Mouse (Mus musculus): ENCODE measurements around the gene Cux2. TPM values are rescaled to one million over a fixed set of nuclear protein-coding genes. Genes with fewer than 3 reads are reported as not detected.
A peak's percentile ranks its signal among the peaks of the same experiment; 100 is the strongest.

The Cux2 gene
- polyA plus RNA-seq, 1 experiment from 2014 or later = 3.0 TPM

GRCm38 (mm10) chr5:121867963-121868362, 181.9 kb downstream of the Cux2 start:
- Histone ChIP-seq H3K4me2 (ENCODE audit: low read depth, low read length) (no peak overlapping the region), H3K9ac (ENCODE audit: low read depth, low read length) (no peak overlapping the region), H3K4me1 (ENCODE audit: control insufficient read depth, insufficient read depth, low read length) (no peaks in the 10 kb centered on the region), H3K9me3 (ENCODE audit: control insufficient read depth, low read length) (no peaks in the 10 kb centered on the region), H3K27me3 (replicated peaks; ENCODE audit: control insufficient read depth, insufficient read depth, low read length) (no peaks in the 10 kb centered on the region), H3K27ac (replicated peaks; ENCODE audit: low read depth, low read length) (no peak overlapping the region), H3K4me3 (ENCODE audit: low read depth, low read length) (no peak overlapping the region), H3K36me3 (ENCODE audit: control insufficient read depth, insufficient read depth, low read length) (no peaks in the 10 kb centered on the region)
- ATAC-seq (ENCODE audit: low read depth) = no peak
- 58% methylated on average over 5 of the region's 5 CpGs for WGBS
- peak; percentile 56 for DNase-seq (ENCODE audit: low spot score)

- 21% methylated on average over 2 of the region's 11 CpGs for WGBS
- Histone ChIP-seq H3K4me1 (ENCODE audit: control insufficient read depth, insufficient read depth, low read length) (no peaks in the 10 kb centered on the region), H3K9me3 (ENCODE audit: control insufficient read depth, low read length) (peaks cover 7% of the 10 kb centered on the region; the same call in 1 of the 2 replicates), H3K27me3 (replicated peaks; ENCODE audit: control insufficient read depth, insufficient read depth, low read length) (no peaks in the 10 kb centered on the region), H3K36me3 (ENCODE audit: control insufficient read depth, insufficient read depth, low read length) (0 out of 2 replicates have a peak, but pooled peaks cover 11% of the 10 kb centered on the region), H3K4me2 (ENCODE audit: low read depth, low read length) (peak overlapping the region; percentile 40), H3K9ac (ENCODE audit: low read depth, low read length) (peak overlapping the region; percentile 42; the same call in 1 of the 2 replicates), H3K4me3 (ENCODE audit: low read depth, low read length) (no peak overlapping the region), H3K27ac (replicated peaks; ENCODE audit: low read depth, low read length) (no peak overlapping the region)
- no peak for DNase-seq (ENCODE audit: low spot score)
- no peak for ATAC-seq (ENCODE audit: low read depth)
Measured at GRCm38 (mm10) chr5:121864330-121864729, 185.6 kb downstream of the Cux2 start.

GRCm38 (mm10) chr5:121861964-121862363, 187.9 kb downstream of the Cux2 start:
- 0 out of 2 replicates have a peak, but pooled peaks cover 11% of the 10 kb centered on the region for H3K36me3 ChIP-seq (ENCODE audit: control insufficient read depth, insufficient read depth, low read length)
- H3K4me2 ChIP-seq (ENCODE audit: low read depth, low read length) = no peak overlapping the region
- WGBS = 39% methylated on average over 5 of the region's 5 CpGs
- DNase-seq (ENCODE audit: low spot score) (no peak), ATAC-seq (ENCODE audit: low read depth) (no peak)
- H3K9me3 ChIP-seq (ENCODE audit: control insufficient read depth, low read length) = peaks cover 7% of the 10 kb centered on the region; the same call in 1 of the 2 replicates
- H3K9ac ChIP-seq (ENCODE audit: low read depth, low read length) = no peak overlapping the region
- no peaks in the 10 kb centered on the region for H3K27me3 ChIP-seq (replicated peaks; ENCODE audit: control insufficient read depth, insufficient read depth, low read length)
- no peak overlapping the region for H3K27ac ChIP-seq (replicated peaks; ENCODE audit: low read depth, low read length)
- H3K4me3 ChIP-seq (ENCODE audit: low read depth, low read length) = no peak overlapping the region
- no peaks in the 10 kb centered on the region for H3K4me1 ChIP-seq (ENCODE audit: control insufficient read depth, insufficient read depth, low read length)

GRCm38 (mm10) chr5:121858427-121858826, 191.5 kb downstream of the Cux2 start:
- WGBS = 88% methylated on average over 12 of the region's 12 CpGs
- DNase-seq (ENCODE audit: low spot score) (no peak), ATAC-seq (ENCODE audit: low read depth) (no peak)
- Histone ChIP-seq H3K27ac (replicated peaks; ENCODE audit: low read depth, low read length) (no peak overlapping the region), H3K9me3 (ENCODE audit: control insufficient read depth, low read length) (peaks cover 7% of the 10 kb centered on the region; the same call in 1 of the 2 replicates), H3K27me3 (replicated peaks; ENCODE audit: control insufficient read depth, insufficient read depth, low read length) (no peaks in the 10 kb centered on the region), H3K4me3 (ENCODE audit: low read depth, low read length) (no peak overlapping the region), H3K4me2 (ENCODE audit: low read depth, low read length) (no peak overlapping the region), H3K4me1 (ENCODE audit: control insufficient read depth, insufficient read depth, low read length) (no peaks in the 10 kb centered on the region), H3K36me3 (ENCODE audit: control insufficient read depth, insufficient read depth, low read length) (peaks cover 26% of the 10 kb centered on the region), H3K9ac (ENCODE audit: low read depth, low read length) (no peak overlapping the region)

GRCm38 (mm10) chr5:121856740-121857139, 193.2 kb downstream of the Cux2 start:
- Histone ChIP-seq H3K36me3 (ENCODE audit: control insufficient read depth, insufficient read depth, low read length) (peaks cover 43% of the 10 kb centered on the region), H3K4me1 (ENCODE audit: control insufficient read depth, insufficient read depth, low read length) (no peaks in the 10 kb centered on the region), H3K27me3 (replicated peaks; ENCODE audit: control insufficient read depth, insufficient read depth, low read length) (no peaks in the 10 kb centered on the region), H3K9ac (ENCODE audit: low read depth, low read length) (no peak overlapping the region), H3K27ac (replicated peaks; ENCODE audit: low read depth, low read length) (no peak overlapping the region), H3K4me2 (ENCODE audit: low read depth, low read length) (no peak overlapping the region), H3K4me3 (ENCODE audit: low read depth, low read length) (no peak overlapping the region), H3K9me3 (ENCODE audit: control insufficient read depth, low read length) (peaks cover 7% of the 10 kb centered on the region; the same call in 1 of the 2 replicates)
- DNase-seq (ENCODE audit: low spot score) = no peak
- WGBS = 86% methylated on average over 11 of the region's 11 CpGs
- no peak for ATAC-seq (ENCODE audit: low read depth)

- H3K36me3 ChIP-seq (ENCODE audit: control insufficient read depth, insufficient read depth, low read length) = peaks cover 40% of the 10 kb centered on the region
- H3K27me3 ChIP-seq (replicated peaks; ENCODE audit: control insufficient read depth, insufficient read depth, low read length) = no peaks in the 10 kb centered on the region
- WGBS = 73% methylated on average over 10 of the region's 10 CpGs
- no peak overlapping the region for H3K27ac ChIP-seq (replicated peaks; ENCODE audit: low read depth, low read length)
- no peak overlapping the region for H3K4me3 ChIP-seq (ENCODE audit: low read depth, low read length)
- H3K4me1 ChIP-seq (ENCODE audit: control insufficient read depth, insufficient read depth, low read length) = peaks cover 11% of the 10 kb centered on the region
- H3K9ac ChIP-seq (ENCODE audit: low read depth, low read length) = no peak overlapping the region
- DNase-seq (ENCODE audit: low spot score) = no peak
- no peak overlapping the region for H3K4me2 ChIP-seq (ENCODE audit: low read depth, low read length)
- H3K9me3 ChIP-seq (ENCODE audit: control insufficient read depth, low read length) = no peaks in the 10 kb centered on the region
- ATAC-seq (ENCODE audit: low read depth) = no peak
Measured at GRCm38 (mm10) chr5:121854768-121855167, 195.1 kb downstream of the Cux2 start.

GRCm38 (mm10) chr5:121853368-121854051, 196.4 kb downstream of the Cux2 start:
- 85% methylated on average over 9 of the region's 9 CpGs for WGBS
- no peak for ATAC-seq (ENCODE audit: low read depth)
- H3K36me3 ChIP-seq (ENCODE audit: control insufficient read depth, insufficient read depth, low read length) = peaks cover 40% of the 10 kb centered on the region
- H3K4me3 ChIP-seq (ENCODE audit: low read depth, low read length) = no peak overlapping the region
- H3K9me3 ChIP-seq (ENCODE audit: control insufficient read depth, low read length) = no peaks in the 10 kb centered on the region
- no peak overlapping the region for H3K9ac ChIP-seq (ENCODE audit: low read depth, low read length)
- no peak for DNase-seq (ENCODE audit: low spot score)
- peaks cover 16% of the 10 kb centered on the region for H3K4me1 ChIP-seq (ENCODE audit: control insufficient read depth, insufficient read depth, low read length)
- no peak overlapping the region for H3K4me2 ChIP-seq (ENCODE audit: low read depth, low read length)
- H3K27ac ChIP-seq (replicated peaks; ENCODE audit: low read depth, low read length) = no peak overlapping the region
- H3K27me3 ChIP-seq (replicated peaks; ENCODE audit: control insufficient read depth, insufficient read depth, low read length) = no peaks in the 10 kb centered on the region

GRCm38 (mm10) chr5:121849478-121850349, 200.2 kb downstream of the Cux2 start:
- ATAC-seq (ENCODE audit: low read depth) = no peak
- no peaks in the 10 kb centered on the region for H3K9me3 ChIP-seq (ENCODE audit: control insufficient read depth, low read length)
- whole genome bisulfite sequencing = 36% methylated on average over 19 of the region's 20 CpGs

More at GRCm38 (mm10) chr5:121849478-121850349, 200.2 kb downstream of the Cux2 start:
- peaks cover 16% of the 10 kb centered on the region for H3K4me1 ChIP-seq (ENCODE audit: control insufficient read depth, insufficient read depth, low read length)
- peaks cover 37% of the 10 kb centered on the region for H3K36me3 ChIP-seq (ENCODE audit: control insufficient read depth, insufficient read depth, low read length)
- DNase-seq (ENCODE audit: low spot score) = no peak
- H3K4me2 ChIP-seq (ENCODE audit: low read depth, low read length) = peak overlapping the region; percentile 77
- H3K27me3 ChIP-seq (replicated peaks; ENCODE audit: control insufficient read depth, insufficient read depth, low read length) = no peaks in the 10 kb centered on the region
- no peak overlapping the region for H3K27ac ChIP-seq (replicated peaks; ENCODE audit: low read depth, low read length)
- H3K9ac ChIP-seq (ENCODE audit: low read depth, low read length) = peak overlapping the region; percentile 88
- H3K4me3 ChIP-seq (ENCODE audit: low read depth, low read length) = peak overlapping the region; percentile 90
